21 mouse cellular contexts compared by ENCODE assay signal in the genomic region with DNA sequence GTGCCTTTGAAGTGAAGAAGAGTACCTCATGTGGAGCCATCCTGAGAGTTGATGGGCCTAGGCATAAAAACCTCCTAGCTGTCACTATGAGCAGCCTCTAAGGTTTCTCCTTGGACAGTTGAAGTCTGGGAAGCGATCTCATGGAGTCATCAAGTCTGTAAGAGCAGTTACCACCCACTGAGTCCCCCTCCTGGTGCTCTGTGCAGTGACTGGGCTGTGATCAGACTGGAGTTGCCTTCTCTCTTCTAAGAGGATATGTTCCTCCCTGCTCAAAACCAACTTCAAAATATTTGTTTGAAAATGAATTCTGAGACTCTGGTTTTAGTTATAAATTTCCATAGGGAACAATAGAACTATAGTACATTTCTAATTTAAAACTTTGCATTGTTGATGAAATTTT.
"Had no signal": no experiment of that assay in that cellular context is flagged by ENCODE, and none has a peak within 500 bp of the region (broad histone marks: within the 10 kb centered on the region; RNA-seq: fewer than 3 reads in every experiment).

No protein-coding gene starts in this region.

- H3K36me3 ChIP-seq: liver, embryonic 15.5 days; lung, embryonic 15.5 days; midbrain, embryonic 13.5 days; midbrain, embryonic 15.5 days; neural tube, embryonic 12.5 days; stomach, embryonic 15.5 days had no signal

- DNase-seq: liver, postnatal 0 days; lung, adult 2 months; lung, postnatal 14 days; lung, postnatal 36 days; right cerebral cortex, postnatal 14 days; right cerebral cortex, postnatal 4 days; spleen, adult 18-20 months; thymus, adult 2 months; thymus, postnatal 25 days; thymus, postnatal 4 days had no signal

- H3K4me1 ChIP-seq: liver, embryonic 15.5 days; lung, embryonic 15.5 days; megakaryocyte, embryonic 14.5 days; midbrain, embryonic 13.5 days; midbrain, embryonic 15.5 days; neural tube, embryonic 12.5 days; stomach, embryonic 15.5 days had no signal

- H3K4me2 ChIP-seq: liver, embryonic 15.5 days; lung, embryonic 15.5 days; midbrain, embryonic 11.5 days; midbrain, embryonic 13.5 days; midbrain, embryonic 15.5 days; neural tube, embryonic 12.5 days; stomach, embryonic 15.5 days had no signal

- H3K4me3 ChIP-seq: liver, embryonic 15.5 days; lung, embryonic 15.5 days; megakaryocyte, embryonic 14.5 days; midbrain, embryonic 13.5 days; midbrain, embryonic 15.5 days; neural tube, embryonic 12.5 days; stomach, embryonic 15.5 days had no signal

- H3K27me3 ChIP-seq: liver, embryonic 15.5 days; lung, embryonic 15.5 days; megakaryocyte, embryonic 14.5 days; midbrain, embryonic 13.5 days; midbrain, embryonic 15.5 days; neural tube, embryonic 12.5 days; stomach, embryonic 15.5 days had no signal

- H3K9ac ChIP-seq: liver, embryonic 15.5 days; liver, postnatal 0 days; lung, embryonic 15.5 days; midbrain, embryonic 13.5 days; midbrain, embryonic 15.5 days; neural tube, embryonic 12.5 days; stomach, embryonic 15.5 days had no signal

- H3K9me3 ChIP-seq: liver, embryonic 15.5 days; lung, embryonic 15.5 days; midbrain, embryonic 13.5 days; midbrain, embryonic 15.5 days; neural tube, embryonic 12.5 days; stomach, embryonic 15.5 days had no signal

- ATAC-seq: liver, postnatal 0 days; lung, postnatal 0 days; midbrain, embryonic 13.5 days; midbrain, embryonic 15.5 days had no signal

- H3K27ac ChIP-seq: liver, embryonic 15.5 days; lung, embryonic 15.5 days; macrophage; midbrain, embryonic 13.5 days; midbrain, embryonic 15.5 days; neural tube, embryonic 12.5 days; stomach, embryonic 15.5 days; stomach, postnatal 0 days had no signal
